Mouse (Mus musculus) embryonic facial prominence, embryonic 14.5 days (tissue): ENCODE results near the gene Nudt15. TPM values are rescaled to one million over a fixed set of nuclear protein-coding genes. Genes with fewer than 3 reads are reported as not detected.

Source experiments
- ATAC-seq: fragments of 200-750 bp; cut with Nextera tagmentation; 2 replicates; pipeline ENCODE4 v1.8.0; 2017; ENCODE audit warnings: low read depth, moderate number of reproducible peaks, moderate TSS enrichment
- DNase-seq: peaks from one replicate; pipeline ENCODE4 v3.0.0-alpha.2; 2015; ENCODE audit warnings: low spot score
- H3K27ac ChIP-seq: fragments of 300-500 bp; sonication (generic); replicated peaks from 2 replicates; pipeline ENCODE4 v1.5.1; 2014; ENCODE audit warnings: low read depth, mild to moderate bottlenecking, low read length, moderate library complexity
- H3K27me3 ChIP-seq: fragments of 300-500 bp; sonication (generic); replicated peaks from 2 replicates; pipeline ENCODE4 v1.6.1; 2014; ENCODE audit warnings: low read length; ENCODE audit not compliant: control insufficient read depth, insufficient read depth
- H3K36me3 ChIP-seq: fragments of 300-500 bp; sonication (generic); 2 replicates; pipeline ENCODE4 v1.6.1; 2014; ENCODE audit warnings: low read length, mixed read lengths; ENCODE audit not compliant: control insufficient read depth, insufficient read depth
- H3K4me1 ChIP-seq: fragments of 300-500 bp; sonication (generic); 2 replicates; pipeline ENCODE4 v1.6.1; 2014; ENCODE audit warnings: antibody characterized with exemption, low read length; ENCODE audit not compliant: control insufficient read depth, insufficient read depth
- H3K4me2 ChIP-seq: fragments of 300-500 bp; sonication (generic); 2 replicates; pipeline ENCODE4 v1.6.1; 2014; ENCODE audit warnings: low read depth, mild to moderate bottlenecking, low read length, moderate library complexity, mixed read lengths
- H3K4me3 ChIP-seq: fragments of 300-500 bp; sonication (generic); 2 replicates; pipeline ENCODE4 v1.5.1; 2014; ENCODE audit warnings: low read depth, mild to moderate bottlenecking, low read length
- H3K9ac ChIP-seq: fragments of 300-500 bp; sonication (generic); 2 replicates; pipeline ENCODE4 v1.6.1; 2014; ENCODE audit warnings: low read depth, mild to moderate bottlenecking, low read length, moderate library complexity, mixed read lengths
- H3K9me3 ChIP-seq: fragments of 300-500 bp; sonication (generic); 2 replicates; pipeline ENCODE4 v1.6.1; 2016; ENCODE audit warnings: low read length; ENCODE audit not compliant: control insufficient read depth
- WGBS: fragments of 180-500 bp; shearing (Covaris S2); extraction: QIAGEN DNeasy Blood & Tissue Kit; methylation state at CpG from one replicate; pipeline ENCODE4 v1.1.7; 2014; 5-methylcytosine and 5-hydroxymethylcytosine counted together
- polyA plus RNA-seq: library from polyadenylated mRNA; unstranded; fragments of >200 nt; fragmentation: Nextera tagmentation; extraction: Ambion mirVana; gene quantifications from 2 replicates; pipeline ENCODE4 v1.2.1, GENCODE M21; 2014

The Nudt15 gene
- polyA plus RNA-seq, 1 experiment from 2014 or later = 5.5 TPM

GRCm38 (mm10) chr14:73503237-73503933 lies 44.7 kb downstream of the Nudt15 start:
- no peaks in the 10 kb centered on the region for H3K9me3 ChIP-seq
- peaks cover 19% of the 10 kb centered on the region for H3K4me1 ChIP-seq
- WGBS = 47% methylated on average over 13 of the region's 13 CpGs
- H3K36me3 ChIP-seq = no peaks in the 10 kb centered on the region
- no peak for DNase-seq
- H3K27ac ChIP-seq = peak overlapping the region; percentile 58
- 0 out of 2 replicates have a peak overlapping the region, but pooled peaks have one; percentile 14 for H3K9ac ChIP-seq
- ATAC-seq = no peak
- H3K27me3 ChIP-seq = no peaks in the 10 kb centered on the region
- no peak overlapping the region for H3K4me2 ChIP-seq
- H3K4me3 ChIP-seq = no peak overlapping the region

GRCm38 (mm10) chr14:73502591-73503184 lies 45.4 kb downstream of the Nudt15 start:
- Histone ChIP-seq H3K9ac (peak overlapping the region; percentile 14; the same call in 1 of the 2 replicates), H3K4me2 (no peak overlapping the region), H3K4me1 (peaks cover 19% of the 10 kb centered on the region), H3K4me3 (no peak overlapping the region), H3K9me3 (no peaks in the 10 kb centered on the region), H3K27ac (peak overlapping the region; percentile 42), H3K36me3 (no peaks in the 10 kb centered on the region), H3K27me3 (no peaks in the 10 kb centered on the region)
- peak; percentile 68 for DNase-seq
- WGBS = 21% methylated on average over 7 of the region's 7 CpGs
- peak; percentile 73 for ATAC-seq

- DNase-seq (no peak), ATAC-seq (no peak)
- H3K36me3 ChIP-seq = no peaks in the 10 kb centered on the region
- H3K9me3 ChIP-seq = no peaks in the 10 kb centered on the region
- no peak overlapping the region for H3K4me3 ChIP-seq
- no peak overlapping the region for H3K9ac ChIP-seq
- H3K27ac ChIP-seq = peak overlapping the region; percentile 29; the same call in 1 of the 2 replicates
- 65% methylated on average over 6 of the region's 6 CpGs for WGBS
- peaks cover 19% of the 10 kb centered on the region for H3K4me1 ChIP-seq
- H3K27me3 ChIP-seq = no peaks in the 10 kb centered on the region
- no peak overlapping the region for H3K4me2 ChIP-seq
These were observed 46.3 kb downstream of the Nudt15 start for GRCm38 (mm10) chr14:73501721-73502120.

- DNase-seq (no peak), ATAC-seq (no peak)
- 85% methylated on average over 9 of the region's 9 CpGs for WGBS
- no peaks in the 10 kb centered on the region for H3K36me3 ChIP-seq
- no peak overlapping the region for H3K9ac ChIP-seq
- no peaks in the 10 kb centered on the region for H3K27me3 ChIP-seq
- H3K4me1 ChIP-seq = peaks cover 19% of the 10 kb centered on the region
- no peak overlapping the region for H3K4me3 ChIP-seq
- no peak overlapping the region for H3K4me2 ChIP-seq
- H3K9me3 ChIP-seq = no peaks in the 10 kb centered on the region
- peak overlapping the region; percentile 29; the same call in 1 of the 2 replicates for H3K27ac ChIP-seq
These were observed 46.8 kb downstream of the Nudt15 start for GRCm38 (mm10) chr14:73501283-73501682.

GRCm38 (mm10) chr14:73495753-73496152 lies 52.3 kb downstream of the Nudt15 start:
- no peak overlapping the region for H3K4me2 ChIP-seq
- H3K4me1 ChIP-seq = no peaks in the 10 kb centered on the region
- H3K9me3 ChIP-seq = 0 out of 2 replicates have a peak, but pooled peaks cover 5% of the 10 kb centered on the region
- DNase-seq = no peak
- no peaks in the 10 kb centered on the region for H3K27me3 ChIP-seq
- no peaks in the 10 kb centered on the region for H3K36me3 ChIP-seq
- 61% methylated on average over 7 of the region's 7 CpGs for WGBS
- H3K27ac ChIP-seq = no peak overlapping the region
- no peak for ATAC-seq
- no peak overlapping the region for H3K4me3 ChIP-seq
- no peak overlapping the region for H3K9ac ChIP-seq

GRCm38 (mm10) chr14:73494122-73494521 lies 53.9 kb downstream of the Nudt15 start:
- 80% methylated on average over 6 of the region's 6 CpGs for WGBS
- ATAC-seq (no peak), DNase-seq (no peak)
- Histone ChIP-seq H3K9me3 (0 out of 2 replicates have a peak, but pooled peaks cover 5% of the 10 kb centered on the region), H3K9ac (no peak overlapping the region), H3K27ac (no peak overlapping the region), H3K4me1 (no peaks in the 10 kb centered on the region), H3K36me3 (no peaks in the 10 kb centered on the region), H3K4me2 (no peak overlapping the region), H3K27me3 (no peaks in the 10 kb centered on the region), H3K4me3 (no peak overlapping the region)

GRCm38 (mm10) chr14:73493356-73493755 lies 54.7 kb downstream of the Nudt15 start:
- 89% methylated on average over 6 of the region's 6 CpGs for WGBS
- no peak for DNase-seq

GRCm38 (mm10) chr14:73486641-73487040 lies 61.4 kb downstream of the Nudt15 start:
- Histone ChIP-seq H3K9me3 (0 out of 2 replicates have a peak, but pooled peaks cover 5% of the 10 kb centered on the region), H3K36me3 (no peaks in the 10 kb centered on the region), H3K9ac (no peak overlapping the region), H3K4me3 (no peak overlapping the region), H3K4me1 (no peaks in the 10 kb centered on the region), H3K27ac (no peak overlapping the region), H3K27me3 (no peaks in the 10 kb centered on the region), H3K4me2 (no peak overlapping the region)
- no peak for DNase-seq
- 64% methylated on average over 5 of the region's 5 CpGs for WGBS
- no peak for ATAC-seq

More at GRCm38 (mm10) chr14:73493356-73493755, 54.7 kb downstream of the Nudt15 start:
- 0 out of 2 replicates have a peak, but pooled peaks cover 5% of the 10 kb centered on the region for H3K9me3 ChIP-seq
- no peaks in the 10 kb centered on the region for H3K4me1 ChIP-seq
- no peaks in the 10 kb centered on the region for H3K36me3 ChIP-seq
- H3K27me3 ChIP-seq = no peaks in the 10 kb centered on the region
- H3K9ac ChIP-seq = no peak overlapping the region
- H3K4me2 ChIP-seq = no peak overlapping the region
- H3K4me3 ChIP-seq = no peak overlapping the region
- H3K27ac ChIP-seq = no peak overlapping the region
- no peak for ATAC-seq
